Mouse (Mus musculus) limb, embryonic 12.5 days (tissue): ENCODE measurements at regions not wholly inside any gene's neighbourhood (a gene's known extent, or its start where the extent isn't known, plus 50 kb on each side); places are given as distances from the start of the nearest gene placed in this dataset.

Source experiments
- ATAC-seq: fragments of 200-750 bp; cut with Nextera tagmentation; 2 replicates; pipeline ENCODE4 v1.8.0; 2017; ENCODE audit warnings: low read depth, moderate TSS enrichment; ENCODE audit not compliant: insufficient number of reproducible peaks, insufficient read depth, low FRiP score, low TSS enrichment
- H3K27ac ChIP-seq: fragments of 300-500 bp; sonication (generic); 2 replicates; pipeline ENCODE4 v1.5.1; 2016; ENCODE audit warnings: mild to moderate bottlenecking, moderate library complexity
- H3K27me3 ChIP-seq: fragments of 300-500 bp; sonication (generic); 2 replicates; pipeline ENCODE4 v1.6.1; 2016; ENCODE audit warnings: mild to moderate bottlenecking, moderate library complexity
- H3K36me3 ChIP-seq: fragments of 300-500 bp; sonication (generic); 2 replicates; pipeline ENCODE4 v1.6.1; 2016; ENCODE audit warnings: mild to moderate bottlenecking, moderate library complexity
- H3K4me1 ChIP-seq: fragments of 300-500 bp; sonication (generic); replicated peaks from 2 replicates; pipeline ENCODE4 v1.6.1; 2016
- H3K4me2 ChIP-seq: fragments of 300-500 bp; sonication (generic); 2 replicates; pipeline ENCODE4 v1.6.1; 2016; ENCODE audit warnings: mild to moderate bottlenecking, moderate library complexity
- H3K4me3 ChIP-seq: fragments of 300-500 bp; sonication (generic); replicated peaks from 2 replicates; pipeline ENCODE4 v1.5.1; 2016; ENCODE audit warnings: mild to moderate bottlenecking
- H3K9ac ChIP-seq: fragments of 300-500 bp; sonication (generic); replicated peaks from 2 replicates; pipeline ENCODE4 v1.6.1; 2016; ENCODE audit warnings: mild to moderate bottlenecking, moderate library complexity
- H3K9me3 ChIP-seq: fragments of 300-500 bp; sonication (generic); 2 replicates; pipeline ENCODE4 v1.6.1; 2016; ENCODE audit warnings: mild to moderate bottlenecking, moderate library complexity
- WGBS: fragments of 180-500 bp; shearing (Covaris S2); methylation state at CpG from one replicate; pipeline ENCODE4 v1.1.7; 2016; 5-methylcytosine and 5-hydroxymethylcytosine counted together

GRCm38 (mm10) chr13:45181529-45182230 lies 103.2 kb downstream of the Gm9817 start:
- Histone ChIP-seq H3K4me3 (no peak overlapping the region), H3K4me2 (no peak overlapping the region), H3K9me3 (no peaks in the 10 kb centered on the region), H3K27ac (no peak overlapping the region), H3K36me3 (no peaks in the 10 kb centered on the region), H3K9ac (no peak overlapping the region), H3K4me1 (peaks cover 14% of the 10 kb centered on the region), H3K27me3 (no peaks in the 10 kb centered on the region)
- WGBS: 92% methylated on average over 1 of the region's 1 CpGs
- no peak for ATAC-seq

GRCm38 (mm10) chr13:45189389-45189788 lies 110.9 kb downstream of the Gm9817 start:
- peak overlapping the region; percentile 12; the same call in 1 of the 2 replicates for H3K27ac ChIP-seq
- H3K4me3 ChIP-seq: no peak overlapping the region
- peaks cover 42% of the 10 kb centered on the region for H3K4me1 ChIP-seq
- no peak overlapping the region for H3K9ac ChIP-seq
- no peaks in the 10 kb centered on the region for H3K36me3 ChIP-seq
- WGBS: 44% methylated on average over 6 of the region's 6 CpGs
- H3K4me2 ChIP-seq: no peak overlapping the region
- H3K9me3 ChIP-seq: no peaks in the 10 kb centered on the region
- no peaks in the 10 kb centered on the region for H3K27me3 ChIP-seq
- ATAC-seq: no peak

DNA sequence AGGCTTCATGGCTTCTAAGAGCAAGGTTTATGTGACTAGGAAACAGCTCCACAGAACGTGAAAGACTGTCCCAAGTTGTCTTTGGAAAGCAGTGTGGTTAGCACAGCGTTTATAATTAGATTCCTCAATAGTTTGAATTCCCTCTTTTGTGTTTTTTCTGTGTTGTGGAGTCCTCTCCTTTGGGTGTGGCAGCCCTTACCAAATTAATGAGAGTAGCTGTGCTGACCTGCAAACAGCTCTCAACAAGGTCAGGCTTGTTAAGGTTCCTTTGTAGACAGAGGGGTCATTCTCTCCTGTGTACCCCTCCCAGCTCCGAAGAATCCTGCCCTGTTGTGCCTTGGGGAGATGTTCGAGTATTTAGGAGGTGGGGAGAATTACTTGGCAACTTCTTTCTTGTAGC lies 111.7 kb downstream of the Gm9817 start:
- Histone ChIP-seq H3K4me2 (no peak overlapping the region), H3K27me3 (no peaks in the 10 kb centered on the region), H3K4me1 (peaks cover 38% of the 10 kb centered on the region), H3K36me3 (no peaks in the 10 kb centered on the region), H3K4me3 (no peak overlapping the region), H3K9ac (no peak overlapping the region), H3K9me3 (no peaks in the 10 kb centered on the region), H3K27ac (peak overlapping the region; percentile 12; the same call in 1 of the 2 replicates)
- 63% methylated on average over 4 of the region's 4 CpGs for WGBS
- no peak for ATAC-seq

GRCm38 (mm10) chr13:45192079-45192478 lies 113.6 kb downstream of the Gm9817 start:
- Histone ChIP-seq H3K27ac (no peak overlapping the region), H3K27me3 (no peaks in the 10 kb centered on the region), H3K9me3 (no peaks in the 10 kb centered on the region), H3K4me3 (no peak overlapping the region), H3K4me2 (peak overlapping the region; percentile 17; the same call in 1 of the 2 replicates), H3K36me3 (no peaks in the 10 kb centered on the region), H3K4me1 (peaks cover 29% of the 10 kb centered on the region; the same call in 1 of the 2 replicates), H3K9ac (no peak overlapping the region; the same call in 1 of the 2 replicates)
- WGBS: 43% methylated on average over 8 of the region's 8 CpGs
- ATAC-seq: no peak

DNA sequence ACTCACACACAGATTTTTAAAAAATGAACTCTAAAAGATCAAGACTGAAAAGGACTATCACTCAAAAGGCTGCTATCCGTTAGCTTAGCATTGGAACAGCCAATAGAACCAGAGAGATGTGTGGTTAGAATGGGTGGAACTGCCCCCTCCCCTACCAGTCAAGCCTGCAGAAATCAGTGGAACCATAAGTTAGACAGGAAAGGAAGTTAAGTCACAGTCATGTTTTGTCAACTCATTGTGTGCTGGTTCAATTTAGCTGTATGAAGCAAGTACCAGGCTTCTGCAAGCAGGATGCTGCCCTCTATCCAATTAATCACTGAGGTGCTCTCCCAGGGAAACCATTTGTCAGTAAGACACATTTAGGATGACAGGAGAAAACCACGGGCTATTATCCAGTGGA lies 117.1 kb downstream of the Gm9817 start:
- H3K4me3 ChIP-seq: no peak overlapping the region
- 60% methylated on average over 2 of the region's 2 CpGs for WGBS
- ATAC-seq: no peak
- no peaks in the 10 kb centered on the region for H3K27me3 ChIP-seq
- H3K9ac ChIP-seq: no peak overlapping the region
- H3K36me3 ChIP-seq: no peaks in the 10 kb centered on the region
- H3K4me2 ChIP-seq: no peak overlapping the region
- H3K4me1 ChIP-seq: 0 out of 2 replicates have a peak, but pooled peaks cover 11% of the 10 kb centered on the region
- no peak overlapping the region for H3K27ac ChIP-seq
- H3K9me3 ChIP-seq: no peaks in the 10 kb centered on the region

- Histone ChIP-seq H3K4me3 (no peak overlapping the region), H3K9ac (no peak overlapping the region), H3K27ac (no peak overlapping the region), H3K4me1 (0 out of 2 replicates have a peak, but pooled peaks cover 10% of the 10 kb centered on the region), H3K27me3 (no peaks in the 10 kb centered on the region), H3K4me2 (no peak overlapping the region), H3K36me3 (no peaks in the 10 kb centered on the region), H3K9me3 (no peaks in the 10 kb centered on the region)
- ATAC-seq: no peak
Observed at GRCm38 (mm10) chr13:45196363-45196762, 117.9 kb downstream of the Gm9817 start.

GRCm38 (mm10) chr13:45200511-45201120 lies 122.1 kb downstream of the Gm9817 start:
- Histone ChIP-seq H3K27ac (no peak overlapping the region), H3K9me3 (no peaks in the 10 kb centered on the region), H3K27me3 (0 out of 2 replicates have a peak, but pooled peaks cover 3% of the 10 kb centered on the region), H3K4me2 (no peak overlapping the region), H3K4me1 (no peaks in the 10 kb centered on the region), H3K36me3 (no peaks in the 10 kb centered on the region), H3K9ac (no peak overlapping the region), H3K4me3 (no peak overlapping the region)
- 84% methylated on average over 9 of the region's 9 CpGs for WGBS
- no peak for ATAC-seq

- Histone ChIP-seq H3K9ac (no peak overlapping the region), H3K9me3 (no peaks in the 10 kb centered on the region), H3K4me2 (no peak overlapping the region), H3K27ac (no peak overlapping the region), H3K27me3 (0 out of 2 replicates have a peak, but pooled peaks cover 3% of the 10 kb centered on the region), H3K36me3 (no peaks in the 10 kb centered on the region), H3K4me1 (no peaks in the 10 kb centered on the region), H3K4me3 (no peak overlapping the region)
- WGBS: 77% methylated on average over 6 of the region's 6 CpGs
- ATAC-seq: no peak
Observed at GRCm38 (mm10) chr13:45204856-45205255, 126.4 kb downstream of the Gm9817 start.

DNA sequence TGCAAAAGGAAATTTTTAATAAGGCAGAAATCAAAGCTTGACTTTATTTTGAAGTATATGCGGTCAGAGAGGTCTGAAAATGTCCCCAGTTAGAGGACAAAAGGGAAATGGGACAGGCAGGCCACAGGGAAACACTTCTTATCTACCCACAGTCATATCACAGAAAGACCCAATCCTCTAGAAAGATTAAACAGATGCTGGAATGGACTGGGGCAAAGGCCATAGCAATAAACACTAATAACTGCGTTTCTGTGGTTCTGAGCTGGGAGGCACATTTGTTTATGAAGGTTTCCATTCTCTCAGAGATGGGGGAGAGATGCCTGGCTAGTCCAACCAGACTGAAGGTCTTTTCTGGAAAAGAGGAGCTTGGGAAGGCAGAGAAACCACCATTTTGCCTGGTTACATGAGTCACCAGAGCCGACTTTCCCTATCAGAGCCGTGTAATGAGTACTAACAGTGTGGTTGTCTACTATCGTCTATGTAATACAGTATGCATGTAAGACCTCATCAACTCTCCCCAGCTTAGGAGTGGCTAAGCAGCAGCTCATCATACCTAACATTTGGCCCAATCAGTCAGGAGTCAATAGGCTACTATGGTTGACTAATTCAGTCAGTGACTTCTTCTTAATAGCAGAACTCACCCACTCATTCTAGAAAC lies 130.2 kb downstream of the Gm9817 start:
- Histone ChIP-seq H3K9me3 (no peaks in the 10 kb centered on the region), H3K27me3 (0 out of 2 replicates have a peak, but pooled peaks cover 3% of the 10 kb centered on the region), H3K9ac (no peak overlapping the region), H3K27ac (no peak overlapping the region), H3K36me3 (no peaks in the 10 kb centered on the region), H3K4me1 (peaks cover 15% of the 10 kb centered on the region), H3K4me2 (no peak overlapping the region), H3K4me3 (no peak overlapping the region)
- WGBS: 72% methylated on average over 5 of the region's 5 CpGs
- no peak for ATAC-seq

- no peak overlapping the region for H3K4me3 ChIP-seq
- H3K27ac ChIP-seq: no peak overlapping the region
- H3K9me3 ChIP-seq: no peaks in the 10 kb centered on the region
- WGBS: 67% methylated on average over 9 of the region's 9 CpGs
- no peaks in the 10 kb centered on the region for H3K27me3 ChIP-seq
- H3K36me3 ChIP-seq: no peaks in the 10 kb centered on the region
- no peak overlapping the region for H3K9ac ChIP-seq
- peaks cover 20% of the 10 kb centered on the region for H3K4me1 ChIP-seq
- H3K4me2 ChIP-seq: no peak overlapping the region
- ATAC-seq: no peak
Observed at GRCm38 (mm10) chr13:45211241-45211640, 132.7 kb downstream of the Gm9817 start.

DNA sequence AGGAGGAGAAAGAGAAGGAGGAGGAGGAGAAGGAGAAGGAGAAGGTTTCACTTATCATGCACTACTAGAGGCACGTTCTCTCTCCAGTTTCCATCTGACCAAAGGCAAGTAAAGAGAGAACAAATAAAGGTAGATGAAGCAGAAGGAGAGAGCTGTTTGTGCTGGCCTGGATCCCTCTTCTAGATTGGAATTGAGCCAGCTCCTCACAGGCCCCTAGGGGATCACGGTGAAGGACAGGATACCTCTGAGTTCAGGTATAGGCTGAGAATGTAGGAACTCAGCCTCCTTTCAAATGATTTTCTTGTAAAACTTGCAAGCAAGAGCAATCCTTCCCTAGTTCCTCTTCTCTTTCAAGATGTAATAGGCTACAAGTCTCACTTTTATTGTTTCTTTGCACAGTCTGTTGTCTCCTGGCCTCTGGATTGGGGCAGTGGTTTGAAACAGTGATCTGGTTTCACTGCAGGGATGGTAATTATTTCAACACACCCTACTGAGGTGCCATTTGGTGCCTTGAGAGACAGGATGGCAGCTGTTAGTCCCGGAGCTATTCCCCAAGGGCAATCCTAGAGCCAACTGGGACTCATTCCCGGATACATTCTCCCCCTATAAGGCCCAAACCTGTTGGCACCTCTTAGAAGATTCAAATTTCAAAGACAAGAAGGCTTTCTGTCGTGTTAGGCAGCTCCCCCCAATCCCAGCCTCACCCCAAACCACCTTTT lies 134.8 kb downstream of the Gm9817 start:
- H3K4me3 ChIP-seq: no peak overlapping the region
- no peaks in the 10 kb centered on the region for H3K27me3 ChIP-seq
- ATAC-seq: no peak
- no peak overlapping the region for H3K27ac ChIP-seq
- no peak overlapping the region for H3K4me2 ChIP-seq
- no peaks in the 10 kb centered on the region for H3K9me3 ChIP-seq
- 16% methylated on average over 5 of the region's 5 CpGs for WGBS
- no peak overlapping the region for H3K9ac ChIP-seq
- H3K4me1 ChIP-seq: peaks cover 20% of the 10 kb centered on the region
- H3K36me3 ChIP-seq: no peaks in the 10 kb centered on the region
